Mouse (Mus musculus): Measurements from ENCODE around the gene Mfap2.

GRCm38 (mm10) chr4:141020811-141021613, 10.8 kb downstream of the Mfap2 start:
- TF ChIP-seq POLR2A (IDR thresholded peaks at IDR 0.05; ENCODE audit: low read depth, low read length): no peak
- TF ChIP-seq CTCF (IDR thresholded peaks at IDR 0.05; ENCODE audit: borderline replicate concordance, insufficient read depth, low read length): no peak

Data from embryonic fibroblast, embryonic 13.5 days (primary cell).